Mouse (Mus musculus): ENCODE data around the gene Eefsec.

DNA sequence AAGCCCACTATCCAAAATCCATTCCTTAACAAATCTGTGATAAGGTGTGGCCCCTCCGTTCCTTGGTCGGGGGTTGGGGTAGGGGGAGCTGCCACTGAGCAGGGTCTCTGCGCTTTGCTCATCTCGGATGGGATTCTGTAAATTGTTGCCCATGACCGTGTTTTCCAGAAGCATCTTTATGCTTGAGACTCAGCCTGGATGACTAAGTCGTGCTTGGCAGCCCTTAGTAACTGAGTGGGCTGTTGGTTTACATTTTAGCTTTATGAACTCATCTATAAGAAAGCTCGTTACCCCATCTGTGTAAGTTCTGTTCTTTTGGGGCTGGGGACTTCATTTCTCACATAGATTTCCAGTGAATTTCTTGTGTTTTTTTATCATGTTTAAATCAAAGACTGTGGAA lies 42.7 kb upstream of the Eefsec start:
- no peak for TF ChIP-seq CTCF (IDR thresholded peaks at IDR 0.05; ENCODE audit: control insufficient read depth, insufficient read depth, low read length)
- no peak for TF ChIP-seq POLR2A (IDR thresholded peaks at IDR 0.05; ENCODE audit: borderline replicate concordance, control insufficient read depth, low read depth, low read length)

Measured in bone marrow, adult 2 months (tissue).